Mouse (Mus musculus) hindbrain, embryonic 14.5 days (tissue): ENCODE results near the gene Scai. TPM values are rescaled to one million over a fixed set of nuclear protein-coding genes. Genes with fewer than 3 reads are reported as not detected.

ENCODE experiments used
- ATAC-seq: fragments of 200-750 bp; cut with Nextera tagmentation; 2 replicates; pipeline ENCODE4 v1.8.0; 2017; ENCODE audit warnings: moderate number of reproducible peaks, mild to moderate bottlenecking, moderate TSS enrichment, moderate library complexity; ENCODE audit not compliant: low FRiP score
- DNase-seq: peaks from one replicate; pipeline ENCODE4 v3.0.0-alpha.2; 2015; ENCODE audit warnings: low spot score
- H3K27ac ChIP-seq: fragments of 300-500 bp; sonication (generic); 2 replicates; pipeline ENCODE4 v1.5.1; 2014; ENCODE audit warnings: mild to moderate bottlenecking, moderate library complexity
- H3K27me3 ChIP-seq: fragments of 300-500 bp; sonication (generic); 2 replicates; pipeline ENCODE4 v1.6.1; 2014; ENCODE audit warnings: mild to moderate bottlenecking, low read length, mixed read lengths; ENCODE audit not compliant: control insufficient read depth, insufficient read depth
- H3K36me3 ChIP-seq: fragments of 300-500 bp; sonication (generic); replicated peaks from 2 replicates; pipeline ENCODE4 v1.6.1; 2014; ENCODE audit not compliant: control insufficient read depth, insufficient read depth
- H3K4me1 ChIP-seq: fragments of 300-500 bp; sonication (generic); replicated peaks from 2 replicates; pipeline ENCODE4 v1.6.1; 2014; ENCODE audit warnings: antibody characterized with exemption, low read length, mixed read lengths; ENCODE audit not compliant: control insufficient read depth, insufficient read depth
- H3K4me2 ChIP-seq: fragments of 300-500 bp; sonication (generic); replicated peaks from 2 replicates; pipeline ENCODE4 v1.6.1; 2014; ENCODE audit warnings: mild to moderate bottlenecking, moderate library complexity
- H3K4me3 ChIP-seq: fragments of 300-500 bp; sonication (generic); replicated peaks from 2 replicates; pipeline ENCODE4 v1.5.1; 2014; ENCODE audit warnings: mild to moderate bottlenecking, low read length
- H3K9ac ChIP-seq: fragments of 300-500 bp; sonication (generic); 2 replicates; pipeline ENCODE4 v1.6.1; 2014
- H3K9me3 ChIP-seq: fragments of 300-500 bp; sonication (generic); 2 replicates; pipeline ENCODE4 v1.6.1; 2016; ENCODE audit warnings: low read length; ENCODE audit not compliant: control insufficient read depth
- WGBS: fragments of 180-500 bp; shearing (Covaris S2); extraction: QIAGEN DNeasy Blood & Tissue Kit; methylation state at CpG from one replicate; pipeline ENCODE4 v1.1.7; 2014; 5-methylcytosine and 5-hydroxymethylcytosine counted together
- polyA plus RNA-seq: library from polyadenylated mRNA; unstranded; fragments of >200 nt; fragmentation: Nextera tagmentation; extraction: Ambion mirVana; gene quantifications from 2 replicates; pipeline ENCODE4 v1.2.1, GENCODE M21; 2014

Scai gene
- polyA plus RNA-seq, 1 experiment from 2014 or later, result 21.0 TPM

DNA sequence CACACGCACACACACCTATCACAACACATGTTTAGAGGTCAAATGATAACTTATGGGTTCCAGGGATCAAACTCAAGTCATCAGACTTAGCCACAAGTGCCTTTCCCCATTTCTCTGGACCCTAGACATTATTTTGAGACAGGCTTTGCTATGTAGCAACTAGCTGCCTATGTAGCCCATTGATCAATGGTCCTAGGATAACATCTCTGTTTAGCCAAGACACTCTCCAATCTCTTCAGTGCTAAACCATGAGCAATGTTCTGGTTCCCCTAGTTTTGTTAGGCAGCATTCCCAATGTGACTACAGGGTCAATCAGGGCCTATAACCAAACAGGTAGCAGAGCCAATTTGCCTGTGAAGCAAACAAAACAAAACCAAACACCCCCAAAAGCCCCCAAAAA lies 142.0 kb downstream of the Scai start:
- 97% methylated on average over 1 of the region's 1 CpGs for WGBS
- Histone ChIP-seq H3K4me3 (no peak overlapping the region), H3K27me3 (no peaks in the 10 kb centered on the region), H3K4me1 (no peaks in the 10 kb centered on the region), H3K36me3 (peaks cover 92% of the 10 kb centered on the region), H3K9ac (no peak overlapping the region), H3K27ac (no peak overlapping the region), H3K9me3 (no peaks in the 10 kb centered on the region), H3K4me2 (no peak overlapping the region)
- ATAC-seq (no peak), DNase-seq (no peak)

DNA sequence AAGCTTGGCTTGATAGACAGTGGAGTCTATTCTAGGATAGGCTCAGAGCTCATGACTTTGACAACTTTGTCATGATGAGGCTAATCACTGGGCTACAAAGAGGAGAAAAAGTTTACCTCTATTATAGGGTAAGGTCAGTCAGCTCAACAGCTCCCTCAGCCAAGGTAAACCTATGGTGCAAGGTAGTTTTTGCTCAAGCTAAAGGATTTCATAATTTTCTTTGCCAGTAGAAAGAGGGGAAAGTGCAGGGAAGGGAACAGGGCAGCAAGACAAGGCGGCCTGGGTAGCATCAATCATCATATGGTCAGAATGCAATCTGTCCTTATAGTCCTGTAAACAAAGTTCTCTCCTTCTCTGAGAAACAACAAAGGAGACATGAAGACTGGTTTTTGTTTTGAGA lies 150.3 kb downstream of the Scai start:
- Histone ChIP-seq H3K9ac (no peak overlapping the region), H3K27ac (no peak overlapping the region), H3K27me3 (no peaks in the 10 kb centered on the region), H3K4me3 (no peak overlapping the region), H3K36me3 (peaks cover 83% of the 10 kb centered on the region), H3K9me3 (no peaks in the 10 kb centered on the region), H3K4me1 (no peaks in the 10 kb centered on the region), H3K4me2 (no peak overlapping the region)
- no peak for ATAC-seq
- 86% methylated on average over 1 of the region's 1 CpGs for WGBS
- no peak for DNase-seq

DNA sequence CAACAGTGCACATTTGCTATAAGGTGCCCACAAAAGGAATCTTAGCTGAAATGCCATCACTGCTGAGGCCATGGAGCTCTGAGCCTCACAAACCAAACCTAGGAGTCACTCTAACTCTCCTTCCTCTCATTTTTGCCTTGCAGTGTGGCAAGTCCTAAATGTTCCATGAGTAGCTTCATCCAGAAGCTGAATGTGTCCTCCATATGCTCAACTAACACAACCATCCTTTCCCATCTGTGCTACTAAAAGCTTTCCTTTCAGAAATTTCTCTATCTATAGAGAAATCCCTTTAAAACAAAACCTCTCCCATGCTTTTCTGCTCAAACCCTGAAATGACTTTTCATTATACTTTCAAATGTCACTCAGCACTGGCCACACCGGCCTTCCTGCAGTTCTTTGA lies 158.9 kb downstream of the Scai start:
- DNase-seq, result no peak
- no peak for ATAC-seq
- H3K9ac ChIP-seq, result no peak overlapping the region
- H3K27ac ChIP-seq, result no peak overlapping the region
- no peak overlapping the region for H3K4me3 ChIP-seq
- no peaks in the 10 kb centered on the region for H3K4me1 ChIP-seq
- peaks cover 91% of the 10 kb centered on the region for H3K36me3 ChIP-seq
- H3K9me3 ChIP-seq, result no peaks in the 10 kb centered on the region
- WGBS, result 85% methylated on average over 1 of the region's 1 CpGs
- H3K27me3 ChIP-seq, result no peaks in the 10 kb centered on the region
- H3K4me2 ChIP-seq, result no peak overlapping the region

DNA sequence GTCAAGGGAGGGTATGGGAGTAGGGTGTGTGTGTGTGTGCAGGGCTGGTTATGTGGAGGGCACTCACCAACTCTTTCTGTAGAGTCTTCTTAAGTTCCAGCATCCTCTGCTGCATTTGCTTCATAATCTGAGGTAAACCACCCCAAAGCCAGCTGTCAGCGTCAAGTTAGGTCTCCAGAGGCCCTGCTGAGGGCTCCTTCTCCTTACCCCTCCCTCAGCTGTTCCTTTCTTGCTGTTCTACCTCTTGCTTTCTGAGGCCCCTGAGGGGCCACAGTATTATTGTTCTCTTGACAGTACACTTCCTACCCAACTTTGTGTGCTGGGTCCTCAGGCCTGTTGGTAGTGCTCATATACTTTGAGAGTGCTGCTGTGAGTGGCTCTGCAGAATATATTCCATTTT lies 170.5 kb downstream of the Scai start:
- Histone ChIP-seq H3K36me3 (peaks cover 98% of the 10 kb centered on the region), H3K4me3 (no peak overlapping the region), H3K4me1 (no peaks in the 10 kb centered on the region), H3K27me3 (no peaks in the 10 kb centered on the region), H3K9me3 (no peaks in the 10 kb centered on the region), H3K4me2 (no peak overlapping the region), H3K9ac (no peak overlapping the region), H3K27ac (no peak overlapping the region)
- no peak for ATAC-seq
- WGBS, result 88% methylated on average over 1 of the region's 1 CpGs
- DNase-seq, result no peak

GRCm38 (mm10) chr2:39016581-39016980 lies 174.0 kb downstream of the Scai start:
- H3K4me2 ChIP-seq, result no peak overlapping the region
- ATAC-seq (no peak), DNase-seq (no peak)
- H3K9ac ChIP-seq, result no peak overlapping the region
- peaks cover 91% of the 10 kb centered on the region for H3K36me3 ChIP-seq
- H3K27ac ChIP-seq, result no peak overlapping the region
- H3K27me3 ChIP-seq, result no peaks in the 10 kb centered on the region
- no peaks in the 10 kb centered on the region for H3K9me3 ChIP-seq
- WGBS, result 89% methylated on average over 3 of the region's 3 CpGs
- no peak overlapping the region for H3K4me3 ChIP-seq
- H3K4me1 ChIP-seq, result no peaks in the 10 kb centered on the region; the same call in 1 of the 2 replicates

Other genes with a start within 250 kb of the Scai start
- 1.1 and 1.2 TPM in 2 replicates for gene Wdr38, start 193.3 kb downstream of the Scai start, polyA plus RNA-seq
- 146 and 155 TPM in 2 replicates for gene Arpc5l, start 185.4 kb downstream of the Scai start, polyA plus RNA-seq
- 580 and 697 TPM in 2 replicates for gene Rpl35, start 185.1 kb downstream of the Scai start, polyA plus RNA-seq
- gene Golga1, start 125.2 kb downstream of the Scai start, polyA plus RNA-seq, result 29.1 and 34.2 TPM in 2 replicates
- 78.0 and 97.0 TPM in 2 replicates for gene Ppp6c, start 35.7 kb upstream of the Scai start, polyA plus RNA-seq